Mouse (Mus musculus): Measurements from ENCODE around the gene Nck2.

- TF ChIP-seq POLR2A (IDR thresholded peaks at IDR 0.05; ENCODE audit: insufficient read length, low read depth): no peak
- TF ChIP-seq MAX (IDR thresholded peaks at IDR 0.05; ENCODE audit: low read depth): no peak
- no peak for TF ChIP-seq POLR2AphosphoS2 (IDR thresholded peaks at IDR 0.05; ENCODE audit: insufficient read length, low read depth)
- no peak for TF ChIP-seq TCF12 (IDR thresholded peaks at IDR 0.05; ENCODE audit: insufficient read depth, poor library complexity, severe bottlenecking)
- TF ChIP-seq REST (IDR thresholded peaks at IDR 0.05; ENCODE audit: insufficient read depth, insufficient read length): no peak
- no peak for TF ChIP-seq TCF3 (IDR thresholded peaks at IDR 0.05; ENCODE audit: insufficient read length, low read depth)
- no peak for TF ChIP-seq MYOD1 (IDR thresholded peaks at IDR 0.05; ENCODE audit: control insufficient read depth in 1 of 3, insufficient read length in 2 of 3, low read depth in 2 of 3)
Observed at GRCm38 (mm10) chr1:43558329-43558728, 114.0 kb downstream of the Nck2 start.

All from myocyte (in vitro differentiated cells).